Mouse (Mus musculus) C2C12 (cell line): ENCODE results near the gene Tnni2. TPM values are rescaled to one million over a fixed set of nuclear protein-coding genes. Genes with fewer than 3 reads are reported as not detected.

Experiments used
- H3K27me3 ChIP-seq: one replicate; pipeline ENCODE4 v1.6.1; 2011; ENCODE audit not compliant: control insufficient read depth, insufficient read depth, insufficient read length
- H3K36me3 ChIP-seq: one replicate; pipeline ENCODE4 v1.6.1; 2011; ENCODE audit not compliant: control insufficient read depth, insufficient read depth
- H3K4me3 ChIP-seq: one replicate; pipeline ENCODE4 v1.5.1; 2011; ENCODE audit warnings: mild to moderate bottlenecking, control low read depth; ENCODE audit not compliant: poor library complexity, insufficient read depth, severe bottlenecking
- H3K79me2 ChIP-seq: one replicate; pipeline ENCODE4 v1.6.1; 2011; ENCODE audit not compliant: control insufficient read depth, insufficient read depth
- H3K79me3 ChIP-seq: one replicate; pipeline ENCODE4 v1.6.1; 2011; ENCODE audit warnings: low read depth, control low read depth
- H3ac ChIP-seq: one replicate; pipeline ENCODE3; 2011; ENCODE audit warnings: low read depth; ENCODE audit not compliant: control insufficient read depth, insufficient read length
- CEBPB ChIP-seq: IDR thresholded peaks from one replicate; pipeline ENCODE4 v1.6.1; 2011; ENCODE audit warnings: low read depth, mild to moderate bottlenecking, control low read depth, moderate library complexity
- CTCF ChIP-seq: IDR thresholded peaks from one replicate; pipeline ENCODE4 v1.5.1; 2011; ENCODE audit not compliant: control insufficient read depth, insufficient read depth, insufficient read length
- FOSL1 ChIP-seq: IDR thresholded peaks from one replicate; pipeline ENCODE4 v1.8.0; 2011; ENCODE audit warnings: mild to moderate bottlenecking, low read length; ENCODE audit not compliant: poor library complexity, insufficient read depth, severe bottlenecking
- MAX ChIP-seq: IDR thresholded peaks from one replicate; pipeline ENCODE4 v1.6.1; 2011; ENCODE audit warnings: mild to moderate bottlenecking, control low read depth
- MYOD1 ChIP-seq: IDR thresholded peaks from one replicate; pipeline ENCODE4 v1.6.1; 2011; ENCODE audit warnings: low read depth; ENCODE audit not compliant: control insufficient read depth, insufficient read length
- MYOG ChIP-seq: IDR thresholded peaks from one replicate; pipeline ENCODE4 v1.6.1; 2011; ENCODE audit not compliant: control insufficient read depth, insufficient read length; ENCODE audit errors: extremely low read depth
- USF1 ChIP-seq: IDR thresholded peaks from one replicate; pipeline ENCODE4 v1.6.1; 2011; ENCODE audit warnings: low read depth, mild to moderate bottlenecking, control low read depth, moderate library complexity
- polyA plus RNA-seq: library from polyadenylated mRNA; unstranded; fragments of >200 nt; fragmentation: generic; extraction: Trizol; gene quantifications from one replicate; pipeline ENCODE4 v1.2.1, GENCODE M21; 2012; ENCODE audit warnings: missing spikeins

Gene Tnni2
- polyA plus RNA-seq, 1 experiment, result 7.5 TPM

DNA sequence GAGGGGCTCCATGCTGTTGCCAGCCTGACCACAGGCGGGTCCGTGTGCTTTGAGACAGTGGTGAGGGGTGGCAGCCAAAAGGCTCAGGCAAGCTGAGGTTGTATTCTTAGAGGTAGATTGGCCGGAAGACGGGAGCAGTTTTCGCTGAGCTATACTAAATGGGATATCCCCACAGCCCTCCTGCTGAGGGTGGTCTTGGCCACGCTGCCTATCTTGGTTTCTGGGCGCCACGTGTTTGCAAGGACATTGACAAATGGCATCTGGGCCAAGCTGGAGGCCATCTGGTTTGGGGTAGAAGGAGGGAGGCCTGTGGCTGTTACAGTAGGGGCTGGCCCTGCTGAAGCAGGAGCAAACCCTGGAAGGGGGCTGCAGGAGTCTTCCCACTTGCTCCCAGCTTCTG lies 51.9 kb downstream of the Tnni2 start:
- no peak for TF ChIP-seq CEBPB
- no peak for TF ChIP-seq CTCF
- no peak for TF ChIP-seq USF1
- no peak for TF ChIP-seq MYOG
- TF ChIP-seq FOSL1, result no peak
- no peak for TF ChIP-seq MAX
- TF ChIP-seq MYOD1, result no peak
- Histone ChIP-seq H3ac (no peak overlapping the region), H3K27me3 (no peaks in the 10 kb centered on the region), H3K36me3 (peaks cover 47% of the 10 kb centered on the region), H3K79me2 (no peaks in the 10 kb centered on the region), H3K79me3 (no peaks in the 10 kb centered on the region), H3K4me3 (no peak overlapping the region)

Other genes with a start within 250 kb of the Tnni2 start
- gene Krtap5-3, start 240.4 kb upstream of the Tnni2 start, polyA plus RNA-seq, result not detected
- not detected for gene Gm7579, start 229.9 kb upstream of the Tnni2 start, polyA plus RNA-seq
- not detected for gene Krtap5-5, start 211.8 kb upstream of the Tnni2 start, polyA plus RNA-seq
- gene Gm40460, start 200.7 kb upstream of the Tnni2 start, polyA plus RNA-seq, result not detected
- not detected for gene Gm2431, start 183.5 kb upstream of the Tnni2 start, polyA plus RNA-seq
- gene Gm4559, start 167.4 kb upstream of the Tnni2 start, polyA plus RNA-seq, result not detected
- not detected for gene Krtap5-1, start 144.7 kb upstream of the Tnni2 start, polyA plus RNA-seq
- 0.04 TPM for gene Krtap5-4, start 138.3 kb upstream of the Tnni2 start, polyA plus RNA-seq
- gene Ifitm10, start 68.1 kb upstream of the Tnni2 start, polyA plus RNA-seq, result 2.0 TPM
- not detected for gene Gm49369, start 59.1 kb upstream of the Tnni2 start, polyA plus RNA-seq
- 384 TPM for gene Ctsd, start 53.8 kb upstream of the Tnni2 start, polyA plus RNA-seq
- gene Syt8, start 7.0 kb upstream of the Tnni2 start, polyA plus RNA-seq, result 0.07 TPM
- 96.1 TPM for gene Lsp1, start 19.0 kb downstream of the Tnni2 start, polyA plus RNA-seq
- gene Tnnt3, start 57.0 kb downstream of the Tnni2 start, polyA plus RNA-seq, result 6.8 TPM
- gene Mrpl23, start 90.9 kb downstream of the Tnni2 start, polyA plus RNA-seq, result 72.2 TPM
- gene Igf2, start 225.0 kb downstream of the Tnni2 start, polyA plus RNA-seq, result 5.5 TPM
- 0.01 TPM for gene Gm49394, start 228.1 kb downstream of the Tnni2 start, polyA plus RNA-seq